Mouse (Mus musculus): ENCODE results near the gene Vps8.

DNA sequence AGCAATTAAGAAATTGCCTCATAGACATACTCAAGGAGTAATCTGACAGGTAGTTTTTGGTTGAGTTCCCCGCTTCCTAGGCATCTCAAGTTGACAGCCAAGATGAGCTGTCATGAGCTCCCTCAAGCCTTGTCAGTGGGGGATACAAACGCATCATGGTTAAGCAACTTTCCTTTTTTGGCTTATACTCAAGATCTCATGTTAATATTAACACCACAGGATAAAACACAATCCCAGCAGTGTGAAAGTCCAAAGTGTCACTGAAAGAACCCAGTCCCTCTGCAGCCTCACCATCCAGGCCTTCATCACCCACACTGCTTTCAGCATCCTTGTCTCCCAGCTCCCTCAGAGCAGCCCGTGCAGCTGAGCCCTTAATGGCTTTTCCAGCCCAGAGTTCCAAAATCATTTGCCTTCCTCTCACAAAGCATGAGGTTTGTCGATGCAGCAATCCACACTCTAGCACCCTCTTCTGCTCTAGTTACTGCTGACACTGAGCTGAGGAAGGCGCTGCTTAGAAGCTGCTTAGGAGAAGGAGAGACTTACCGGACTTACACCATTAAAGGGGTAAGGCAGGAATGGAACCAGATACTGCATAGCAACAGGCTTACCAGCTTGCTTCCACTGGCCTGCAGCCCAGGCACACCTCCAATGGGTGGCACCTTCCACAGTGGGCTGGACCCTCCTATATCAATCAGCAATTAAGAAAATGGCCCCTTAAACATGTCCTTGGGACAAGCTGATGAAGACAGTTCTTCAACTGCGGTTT, 113.5 kb downstream of the Vps8 start:
- TF ChIP-seq POLR2A (IDR thresholded peaks at IDR 0.05; ENCODE audit: extremely low read depth, insufficient read depth, low read length) (no peak), CTCF (IDR thresholded peaks at IDR 0.05; ENCODE audit: extremely low read depth, insufficient read depth, low read length) (no peak)

All from cortical plate, adult 2 months (tissue).